In genomic region chr5:139745771-139746170, GRCm38 (mm10) we compare ENCODE assay signal across 9 mouse cellular contexts. TPM values are rescaled to one million over a fixed set of nuclear protein-coding genes. Genes with fewer than 3 reads are reported as not detected.
DNase-seq lines count a peak whose midpoint lies in the region; ATAC-seq and TF ChIP-seq lines count a peak whose summit lies in the region.
"Had no signal": no experiment of that assay in that cellular context is flagged by ENCODE, and none has a peak within 500 bp of the region (broad histone marks: within the 10 kb centered on the region; RNA-seq: fewer than 3 reads in every experiment).

No protein-coding gene starts in this region.

- ATAC-seq in embryonic facial prominence, embryonic 14.5 days (ENCODE audit: low read depth) = peak; percentile 88
- peak; percentile 39; the same call in 1 of the 2 replicates for ATAC-seq in hindbrain, embryonic 15.5 days (ENCODE audit: low FRiP score, low read depth)
- ATAC-seq in neutrophil, adult 5-6 weeks (ENCODE audit: extremely low read depth, insufficient number of reproducible peaks, low FRiP score, poor library complexity, severe bottlenecking) = peak; percentile 37; the same call in 1 of the 2 replicates
- ATAC-seq in activated CD4-positive, CD25-positive, alpha-beta regulatory T cell, adult 4 months = no peak

- peaks cover 7% of the 10 kb centered on the region; the same call in 1 of the 2 replicates for H3K36me3 ChIP-seq in embryonic facial prominence, embryonic 14.5 days (ENCODE audit: control insufficient read depth, insufficient read depth, low read length)
- H3K36me3 ChIP-seq in hindbrain, embryonic 15.5 days = 0 out of 2 replicates have a peak, but pooled peaks cover 5% of the 10 kb centered on the region
- no peaks in the 10 kb centered on the region for H3K36me3 ChIP-seq in liver, adult 2 months (ENCODE audit: control insufficient read depth, insufficient read depth, low read length)

- DNase-seq in layer of hippocampus, postnatal 10 days (ENCODE audit: low spot score in 2 of 2) = peak; percentile 47 to 68
- no peak for DNase-seq in layer of hippocampus, adult 9-10 months (ENCODE audit: low spot score)
- DNase-seq in adrenal gland, adult (ENCODE audit: inconsistent age in 2 of 2, low spot score in 1 of 2) = peak; percentile 65 to 90
- DNase-seq in embryonic facial prominence, embryonic 14.5 days (ENCODE audit: low spot score) = peak; percentile 72
- peak; percentile 45 for DNase-seq in liver, adult 2 months (ENCODE audit: extremely low read depth, low read depth, low spot score)

- H3K4me2 ChIP-seq in embryonic facial prominence, embryonic 14.5 days (ENCODE audit: low read depth, low read length) = no peak overlapping the region
- H3K4me2 ChIP-seq in hindbrain, embryonic 15.5 days = no peak overlapping the region
- H3K4me2 ChIP-seq: neural tube, embryonic 12.5 days had no signal

- TF ChIP-seq CTCF in liver, adult 2 months (IDR thresholded peaks at IDR 0.05; ENCODE audit: low read depth, low read length) = peak; percentile 95

- no peak overlapping the region for H3K4me3 ChIP-seq in embryonic facial prominence, embryonic 14.5 days (ENCODE audit: low read depth, low read length)
- no peak overlapping the region for H3K4me3 ChIP-seq in hindbrain, embryonic 15.5 days
- H3K4me3 ChIP-seq in liver, adult 2 months (ENCODE audit: insufficient read depth, low read depth, low read length) = no peak overlapping the region
- H3K4me3 ChIP-seq: neural tube, embryonic 12.5 days had no signal

- H3K9ac ChIP-seq in embryonic facial prominence, embryonic 14.5 days (ENCODE audit: low read depth, low read length) = no peak overlapping the region
- H3K9ac ChIP-seq in hindbrain, embryonic 15.5 days = no peak overlapping the region
- no peak overlapping the region for H3K9ac ChIP-seq in liver, adult 2 months (ENCODE audit: low read depth, low read length)
- H3K9ac ChIP-seq: neural tube, embryonic 12.5 days had no signal

- no peaks in the 10 kb centered on the region for H3K27me3 ChIP-seq in embryonic facial prominence, embryonic 14.5 days (replicated peaks; ENCODE audit: control insufficient read depth, insufficient read depth, low read length)
- H3K27me3 ChIP-seq in hindbrain, embryonic 15.5 days = no peaks in the 10 kb centered on the region
- no peaks in the 10 kb centered on the region for H3K27me3 ChIP-seq in liver, adult 2 months (ENCODE audit: control insufficient read depth, insufficient read depth, low read length)
- H3K27me3 ChIP-seq: neural tube, embryonic 12.5 days had no signal

- no peaks in the 10 kb centered on the region for H3K79me2 ChIP-seq in liver, adult 2 months (ENCODE audit: control insufficient read depth, insufficient read depth, low read length)

- no peak for TF ChIP-seq POLR2A in liver, adult 2 months (IDR thresholded peaks at IDR 0.05; ENCODE audit: extremely low read depth, insufficient read depth, low read length)

- 0% methylated on average over 3 of the region's 3 CpGs for WGBS in embryonic facial prominence, embryonic 14.5 days
- 7% methylated on average over 3 of the region's 3 CpGs for WGBS in hindbrain, embryonic 15.5 days
- 15% methylated on average over 3 of the region's 3 CpGs for WGBS in liver, adult 2 months

- no peaks in the 10 kb centered on the region for H3K4me1 ChIP-seq in embryonic facial prominence, embryonic 14.5 days (ENCODE audit: control insufficient read depth, insufficient read depth, low read length)
- H3K4me1 ChIP-seq in hindbrain, embryonic 15.5 days (replicated peaks) = 0 out of 2 replicates have a peak, but pooled peaks cover 3% of the 10 kb centered on the region
- no peaks in the 10 kb centered on the region for H3K4me1 ChIP-seq in liver, adult 2 months (ENCODE audit: control insufficient read depth, insufficient read depth, low read length)
- H3K4me1 ChIP-seq: neural tube, embryonic 12.5 days had no signal

- no peaks in the 10 kb centered on the region for H3K9me3 ChIP-seq in embryonic facial prominence, embryonic 14.5 days (ENCODE audit: control insufficient read depth, low read length)
- H3K9me3 ChIP-seq in hindbrain, embryonic 15.5 days = no peaks in the 10 kb centered on the region
- H3K9me3 ChIP-seq: neural tube, embryonic 12.5 days had no signal

- H3K27ac ChIP-seq in embryonic facial prominence, embryonic 14.5 days (replicated peaks; ENCODE audit: low read depth, low read length) = no peak overlapping the region
- no peak overlapping the region for H3K27ac ChIP-seq in hindbrain, embryonic 15.5 days (replicated peaks)
- H3K27ac ChIP-seq in liver, adult 2 months (replicated peaks; ENCODE audit: insufficient read depth, low read depth, low read length) = no peak overlapping the region
- H3K27ac ChIP-seq: neural tube, embryonic 12.5 days had no signal

RNA-seq across cellular contexts. Expression of gene Micall2, which starts 9.6 kb away (rescaled TPM):
- 1 to 10 TPM; 3.5 to 4.3 TPM for total RNA-seq in layer of hippocampus, postnatal 10 days (2021)
- 5.5 and 5.8 TPM in 2 replicates for polyA plus RNA-seq in embryonic facial prominence, embryonic 14.5 days (2014; fragmentation: Nextera tagmentation; extraction: Ambion mirVana)
- polyA plus RNA-seq in hindbrain, embryonic 15.5 days (2015; fragmentation: Nextera tagmentation; extraction: Ambion mirVana) = 10.1 and 12.2 TPM in 2 replicates
- 1.1 and 1.3 TPM in 2 replicates for total RNA-seq in liver, adult 2 months (2014; rRNA removed)
- 0.86 and 1.2 TPM in 2 replicates for polyA plus RNA-seq in liver, adult 2 months (2012; rRNA removed)
- 0.23 and 0.37 TPM in 2 replicates for total RNA-seq in neutrophil, adult 5-6 weeks (2017)
- polyA plus RNA-seq in activated CD4-positive, CD25-positive, alpha-beta regulatory T cell, adult 4 months (2017; shearing (Covaris generic)) = not detected

RNA-seq across cellular contexts. Expression of gene Ints1, which starts 29.7 kb away (rescaled TPM):
- 10 to 100 TPM; 91.7 to 93.3 TPM for total RNA-seq in layer of hippocampus, postnatal 10 days (2021)
- 28.0 and 31.9 TPM in 2 replicates for polyA plus RNA-seq in embryonic facial prominence, embryonic 14.5 days (2014; fragmentation: Nextera tagmentation; extraction: Ambion mirVana)
- 30.0 and 30.3 TPM in 2 replicates for polyA plus RNA-seq in hindbrain, embryonic 15.5 days (2015; fragmentation: Nextera tagmentation; extraction: Ambion mirVana)
- 10.0 and 14.2 TPM in 2 replicates for total RNA-seq in liver, adult 2 months (2014; rRNA removed)
- 23.1 and 25.2 TPM in 2 replicates for polyA plus RNA-seq in liver, adult 2 months (2012; rRNA removed)
- total RNA-seq in neutrophil, adult 5-6 weeks (2017) = 35.1 and 41.0 TPM in 2 replicates
- 10 to 100 TPM; 15.6 to 16.7 TPM for polyA plus RNA-seq in activated CD4-positive, CD25-positive, alpha-beta regulatory T cell, adult 4 months (2017; shearing (Covaris generic))

RNA-seq across cellular contexts. Expression of gene Mafk, which starts 45.5 kb away (rescaled TPM):
- 10 to 100 TPM; 10.3 to 10.4 TPM for total RNA-seq in layer of hippocampus, postnatal 10 days (2021)
- 7.1 and 8.1 TPM in 2 replicates for polyA plus RNA-seq in embryonic facial prominence, embryonic 14.5 days (2014; fragmentation: Nextera tagmentation; extraction: Ambion mirVana)
- polyA plus RNA-seq in hindbrain, embryonic 15.5 days (2015; fragmentation: Nextera tagmentation; extraction: Ambion mirVana) = 11.7 and 13.5 TPM in 2 replicates
- total RNA-seq in liver, adult 2 months (2014; rRNA removed) = 11.5 and 12.5 TPM in 2 replicates
- polyA plus RNA-seq in liver, adult 2 months (2012; rRNA removed) = 6.3 and 7.0 TPM in 2 replicates
- 48.4 and 55.0 TPM in 2 replicates for total RNA-seq in neutrophil, adult 5-6 weeks (2017)
- polyA plus RNA-seq in activated CD4-positive, CD25-positive, alpha-beta regulatory T cell, adult 4 months (2017; shearing (Covaris generic)) = 10 to 100 TPM; 10.4 to 16.7 TPM
